Mouse (Mus musculus) erythroblast, embryonic 14.5 days (primary cell): ENCODE results near the gene Gm10837.

Experiments used
- GATA1 ChIP-seq: IDR thresholded peaks from 2 replicates; pipeline ENCODE4 v1.6.1; 2012; ENCODE audit warnings: low read length, inconsistent platforms, mixed read lengths
- TAL1 ChIP-seq: IDR thresholded peaks from 3 replicates; pipeline ENCODE4 v1.6.1; 2012; ENCODE audit warnings: low read length, inconsistent platforms, mixed read lengths

- no peak for TF ChIP-seq GATA1
- TF ChIP-seq TAL1: no peak
Measured at GRCm38 (mm10) chr14:122453996-122454738, 36.2 kb upstream of the Gm10837 start.
